Mouse (Mus musculus) spleen, adult 2 months (tissue): ENCODE results near the gene Capn7.

Experiments
- CTCF ChIP-seq: fragments of 200-500 bp; IDR thresholded peaks from 2 replicates; pipeline ENCODE4 v1.5.1; 2011; ENCODE audit warnings: mild to moderate bottlenecking, inconsistent platforms; ENCODE audit not compliant: insufficient read depth, insufficient read length, insufficient replicate concordance; ENCODE audit errors: extremely low read depth
- POLR2A ChIP-seq: fragments of 200-500 bp; IDR thresholded peaks from 2 replicates; pipeline ENCODE4 v1.6.1; 2011; ENCODE audit warnings: low read depth, low read length, inconsistent platforms

DNA sequence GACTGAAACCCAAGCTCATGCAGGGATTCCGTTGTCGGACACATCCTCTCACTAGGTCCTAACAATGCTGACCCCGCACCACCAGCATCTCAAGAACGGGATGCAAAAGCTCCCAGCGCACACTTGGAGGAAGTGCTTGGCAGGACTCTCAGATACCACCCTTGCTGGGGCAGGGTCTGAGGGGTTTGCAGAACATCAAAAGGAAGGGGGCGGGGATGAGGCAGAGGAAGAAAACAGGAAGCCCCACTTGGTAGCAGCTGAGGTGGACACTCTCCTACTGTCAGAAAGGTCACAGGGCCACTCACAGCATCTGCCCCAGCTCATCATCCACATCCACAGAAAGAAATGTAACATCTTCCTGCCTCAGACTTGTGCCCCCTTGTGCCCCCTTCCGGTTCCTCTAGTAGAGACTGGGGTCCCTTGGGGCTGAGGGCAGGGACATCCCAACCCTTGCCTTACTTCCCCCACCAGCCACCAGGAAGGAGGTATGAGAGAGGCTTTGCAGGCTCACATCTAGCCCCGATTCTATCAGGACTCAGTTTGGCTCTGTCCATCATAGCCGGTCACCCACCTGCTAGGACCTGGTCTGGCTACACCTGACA lies 73.8 kb downstream of the Capn7 start:
- TF ChIP-seq CTCF (no peak), POLR2A (no peak)
